Mouse (Mus musculus) cerebellum, adult 2 months (tissue): ENCODE measurements around the gene Trub1.

Source experiments
- CTCF ChIP-seq: fragments of 200-500 bp; IDR thresholded peaks from 2 replicates; pipeline ENCODE4 v1.5.1; 2011; ENCODE audit warnings: low read depth, mild to moderate bottlenecking, control low read depth, low read length, moderate library complexity, borderline replicate concordance; ENCODE audit not compliant: insufficient read depth
- POLR2A ChIP-seq: fragments of 200-500 bp; IDR thresholded peaks from 2 replicates; pipeline ENCODE4 v1.6.1; 2011; ENCODE audit warnings: low read length, control low read depth, borderline replicate concordance; ENCODE audit not compliant: insufficient read depth

DNA sequence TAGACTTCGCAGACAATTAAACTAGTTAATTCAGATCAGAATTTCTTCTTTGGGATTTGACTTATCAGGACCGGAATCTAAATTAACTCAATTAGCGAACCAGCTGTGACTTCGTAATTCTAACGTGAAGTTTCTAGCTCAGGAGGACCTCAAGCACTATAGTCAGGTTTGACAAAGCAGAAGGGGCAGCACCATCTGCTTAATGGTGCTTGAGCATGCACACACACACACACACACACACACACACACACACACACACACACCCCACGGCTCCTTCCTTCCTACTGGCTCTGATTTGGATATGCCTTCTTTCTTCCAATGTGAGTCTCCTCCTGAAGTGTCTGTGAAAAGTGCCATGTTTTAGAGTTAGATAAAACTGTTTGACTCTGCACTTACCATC, 18.7 kb upstream of the Trub1 start:
- TF ChIP-seq CTCF (no peak), POLR2A (no peak)
